Mouse (Mus musculus): ENCODE measurements at regions not wholly inside any gene's neighbourhood (a gene's known extent, or its start where the extent isn't known, plus 50 kb on each side); places are given as distances from the start of the nearest gene placed in this dataset.

GRCm38 (mm10) chr14:103938201-103938600, 94.0 kb upstream of the Ednrb start:
- DNase-seq (ENCODE audit: low spot score in 2 of 2), result no peak

DNA sequence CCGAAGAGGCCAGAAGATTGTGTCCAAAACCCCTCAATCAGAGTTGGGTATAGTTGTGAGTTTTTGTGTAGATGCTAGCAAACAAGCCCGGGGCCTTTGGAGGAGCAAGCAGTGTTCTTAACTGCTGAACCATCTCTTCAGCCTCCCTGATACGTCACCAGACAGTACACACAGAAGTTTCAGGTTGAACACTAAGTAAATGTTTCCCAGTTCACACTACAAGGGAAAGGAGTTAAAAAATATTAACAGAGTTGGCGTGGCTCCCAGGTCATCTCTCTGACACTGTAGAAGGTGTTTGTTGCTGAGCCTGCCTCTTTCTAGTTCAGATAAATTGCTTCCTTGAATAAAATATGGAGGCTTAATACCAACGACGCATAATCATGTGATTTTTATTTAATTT, 93.5 kb upstream of the Ednrb start:
- DNase-seq (ENCODE audit: low spot score in 2 of 2), result no peak

DNA sequence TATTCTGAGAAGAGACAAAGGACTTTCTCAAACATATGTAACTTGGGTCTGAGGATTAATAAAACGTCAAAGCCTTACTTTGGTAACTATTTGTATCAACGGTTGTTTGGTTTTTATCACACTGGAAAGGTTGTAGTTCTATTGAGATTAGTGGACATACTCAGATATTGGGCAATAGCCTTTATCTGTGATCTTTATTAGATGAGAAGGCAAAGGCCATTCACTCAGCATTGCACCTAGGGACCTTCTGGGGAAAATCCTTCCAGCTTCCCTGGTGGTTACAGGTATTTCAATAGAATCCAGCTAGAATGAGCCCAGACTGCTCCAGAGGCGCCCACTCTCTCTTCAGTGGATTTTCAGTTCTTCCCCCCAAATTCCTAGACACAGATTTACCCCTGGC, 89.6 kb upstream of the Ednrb start:
- DNase-seq (ENCODE audit: low spot score in 2 of 2), result no peak

- DNase-seq (ENCODE audit: low spot score in 2 of 2), result no peak
These were observed 88.0 kb upstream of the Ednrb start for GRCm38 (mm10) chr14:103932170-103932569.

DNA sequence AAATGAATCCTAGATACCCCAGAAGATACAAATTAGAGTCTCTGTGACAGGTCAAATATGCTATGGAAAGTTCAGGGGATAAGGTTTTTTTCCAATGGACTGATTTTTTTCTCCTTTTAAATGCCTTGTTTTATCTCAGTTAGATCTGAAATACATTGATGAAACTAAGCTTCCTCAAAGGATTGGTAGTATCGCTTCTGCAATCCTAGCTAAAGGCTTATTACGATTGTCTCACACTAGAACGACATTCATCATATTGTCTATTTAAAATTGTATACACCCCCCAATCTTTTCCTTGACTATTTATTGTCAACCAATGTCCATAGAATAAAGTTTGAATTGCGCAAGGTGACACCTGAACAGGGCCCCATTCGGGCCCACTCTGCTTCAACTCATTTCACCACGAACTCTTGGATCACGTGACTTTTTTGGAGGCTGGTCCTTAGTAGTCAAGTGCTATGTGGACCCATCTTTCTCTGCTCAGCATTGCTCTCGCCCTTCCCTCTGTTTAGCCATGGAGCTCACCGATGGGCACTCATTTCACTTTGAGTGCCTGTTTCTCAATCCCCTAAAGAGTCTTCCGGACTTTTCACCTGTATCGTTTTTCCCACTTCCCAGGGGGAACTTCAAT, 85.6 kb upstream of the Ednrb start:
- no peak for DNase-seq (ENCODE audit: low spot score in 2 of 2)

- no peak for DNase-seq (ENCODE audit: low spot score in 2 of 2)
These were observed 85.0 kb upstream of the Ednrb start for GRCm38 (mm10) chr14:103929155-103929729.

- no peak for DNase-seq (ENCODE audit: low spot score in 2 of 2)
These were observed 76.0 kb upstream of the Ednrb start for GRCm38 (mm10) chr14:103920169-103920568.

- DNase-seq (ENCODE audit: low spot score in 2 of 2), result no peak
These were observed 75.2 kb upstream of the Ednrb start for GRCm38 (mm10) chr14:103919380-103919779.

- DNase-seq (ENCODE audit: low spot score in 2 of 2), result no peak
These were observed 69.3 kb upstream of the Ednrb start for GRCm38 (mm10) chr14:103913453-103913852.

GRCm38 (mm10) chr14:103911707-103912106, 67.5 kb upstream of the Ednrb start:
- no peak for DNase-seq (ENCODE audit: low spot score in 2 of 2)

DNA sequence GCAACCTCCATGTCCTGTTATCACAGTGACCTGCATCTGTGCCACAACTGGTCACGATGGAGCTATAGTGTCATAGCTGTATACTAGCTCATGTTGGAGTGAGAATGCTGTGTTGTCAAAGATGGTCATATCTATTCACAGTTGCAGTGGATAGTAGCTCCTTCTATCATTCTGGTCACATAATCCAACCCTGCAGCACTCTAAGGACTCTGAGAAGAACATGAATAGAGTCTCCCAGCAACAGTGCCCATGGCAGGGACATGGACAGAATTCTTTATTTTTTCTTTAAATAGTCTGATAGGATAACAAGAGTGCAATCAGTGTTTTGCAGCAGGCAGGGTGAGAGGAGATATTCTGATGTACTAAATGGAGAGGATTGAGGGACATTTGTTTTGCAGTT, 67.1 kb upstream of the Ednrb start:
- no peak for DNase-seq (ENCODE audit: low spot score in 2 of 2)

DNA sequence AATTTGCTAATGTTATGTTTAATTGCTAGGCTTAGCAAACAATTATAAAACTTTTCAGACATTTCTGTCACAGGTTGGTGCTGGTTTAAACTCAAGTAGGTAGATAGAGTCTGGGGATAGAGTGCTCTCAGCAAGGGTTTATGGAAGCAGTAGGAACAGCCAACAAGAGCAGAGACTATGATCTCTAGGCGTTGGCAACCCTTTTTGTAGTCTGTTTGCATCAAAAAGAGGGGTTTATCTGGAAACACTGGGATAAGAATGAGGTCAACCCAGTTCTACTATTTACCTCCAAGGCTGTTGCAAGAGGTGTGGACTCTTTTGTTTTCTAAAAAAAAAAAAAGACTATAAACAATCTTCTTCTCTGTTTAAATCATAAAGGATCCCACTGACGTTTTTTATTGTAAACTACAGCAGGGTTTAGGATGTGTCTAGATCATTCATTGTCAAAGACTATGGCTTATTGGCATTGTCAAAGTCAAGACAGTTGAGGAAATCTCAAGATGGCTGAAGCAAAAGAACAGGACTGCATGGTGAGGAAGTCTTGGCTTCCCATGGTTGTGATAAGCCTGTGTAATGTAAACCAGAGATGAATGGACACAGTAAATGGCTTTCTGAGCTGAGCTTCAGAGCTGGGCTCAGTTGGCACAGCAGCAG, 62.3 kb upstream of the Ednrb start:
- DNase-seq (ENCODE audit: low spot score in 2 of 2), result no peak

DNA sequence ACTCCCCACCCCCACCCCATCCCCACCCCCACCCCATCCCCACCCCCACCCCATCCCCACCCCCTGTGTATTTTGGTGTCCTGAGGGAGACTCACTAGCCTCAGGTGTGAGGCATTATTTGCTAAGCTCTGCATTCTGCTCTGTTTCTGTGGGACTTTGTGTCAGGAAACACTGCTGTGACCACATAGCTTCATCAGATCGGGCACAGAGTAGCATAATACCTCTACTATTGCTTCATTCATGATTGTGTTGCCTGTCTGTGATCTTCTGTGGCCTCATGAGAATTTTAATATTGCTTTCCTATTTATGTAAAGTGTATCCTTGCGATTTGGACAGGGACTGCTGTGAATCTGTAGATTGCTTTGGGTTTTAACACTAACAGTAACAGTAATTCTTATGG, 56.6 kb upstream of the Ednrb start:
- no peak for DNase-seq (ENCODE audit: low spot score in 2 of 2)

DNA sequence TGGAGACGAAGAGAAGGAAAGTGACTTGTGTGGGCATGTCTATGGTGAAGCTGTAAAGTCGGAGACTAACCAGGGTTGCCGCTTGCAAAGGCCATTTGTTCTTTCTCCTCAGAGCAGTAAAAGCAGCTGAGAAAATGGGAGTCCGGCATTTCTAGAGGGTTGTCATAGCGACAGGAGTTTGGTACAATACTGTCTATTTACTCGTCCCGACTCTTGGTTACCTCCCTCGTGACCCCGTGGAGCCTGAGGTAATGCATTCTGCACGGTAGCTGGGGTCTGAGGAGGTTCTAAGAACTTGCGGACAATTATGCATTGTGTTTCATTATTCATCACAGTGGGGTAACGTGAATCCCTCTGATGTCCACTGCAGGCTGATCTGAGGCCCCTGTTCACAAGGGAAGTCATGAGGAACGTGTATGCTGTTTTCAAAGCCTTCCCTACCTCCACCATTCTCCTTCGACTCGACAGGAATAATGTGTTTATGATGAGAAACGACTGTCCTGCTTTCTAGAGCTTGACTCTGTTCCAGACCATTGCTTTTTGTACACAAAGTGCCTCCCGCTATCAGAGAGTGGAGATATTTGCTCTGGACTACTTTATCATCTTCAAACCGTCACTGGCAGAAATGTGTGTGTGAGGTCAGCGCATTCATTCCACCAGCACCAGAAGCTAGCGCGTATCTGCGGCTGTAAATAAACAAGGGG, 55.1 kb upstream of the Ednrb start:
- no peak for DNase-seq (ENCODE audit: low spot score in 2 of 2)

- no peak for DNase-seq (ENCODE audit: low spot score in 2 of 2)
These were observed 54.5 kb upstream of the Ednrb start for GRCm38 (mm10) chr14:103898689-103899088.

- DNase-seq (ENCODE audit: low spot score in 2 of 2), result no peak
These were observed 51.1 kb upstream of the Ednrb start for GRCm38 (mm10) chr14:103895261-103895660.

Measured in adrenal gland, postnatal 4 days (tissue).